Mouse (Mus musculus) liver, postnatal 0 days (tissue): ENCODE results near the gene Sik2.

Experiments used
- CTCF ChIP-seq: sonication (generic); IDR thresholded peaks from 2 replicates; pipeline ENCODE4 v1.5.1; 2016; ENCODE audit warnings: antibody characterized with exemption, low read depth
- EP300 ChIP-seq: IDR thresholded peaks from 2 replicates; pipeline ENCODE4 v1.6.1; 2016; ENCODE audit warnings: antibody characterized with exemption, low read depth, mild to moderate bottlenecking

GRCm38 (mm10) chr9:51052180-51052579 is 43.3 kb upstream of the Sik2 start:
- TF ChIP-seq EP300 = no peak
- TF ChIP-seq CTCF = peak; percentile 52
